8 mouse cellular contexts compared by ENCODE assay signal in genomic region chr3:28814361-28814760, GRCm38 (mm10). TPM values are rescaled to one million over a fixed set of nuclear protein-coding genes. Genes with fewer than 3 reads are reported as not detected.
A peak's percentile ranks its signal among the peaks of the same experiment; 100 is the strongest.
DNase-seq lines count a peak whose midpoint lies in the region; ATAC-seq lines count a peak whose summit lies in the region.

No protein-coding gene starts in this region.

- ATAC-seq in inflammation-experienced regulatory T-cells, adult 6 months = peak; percentile 86

- peak; percentile 8 for DNase-seq in adrenal gland, postnatal 10 days
- DNase-seq in adrenal gland, adult 18-20 months (ENCODE audit: low spot score in 2 of 2) = no peak
- DNase-seq in layer of hippocampus, adult 9-10 months (ENCODE audit: low spot score) = peak; percentile 43
- DNase-seq in layer of hippocampus, postnatal 36 days = no peak
- DNase-seq in brain, embryonic 18.5 days (ENCODE audit: low read depth, low spot score) = peak; percentile 69
- DNase-seq in retina, postnatal 7 days (ENCODE audit: low read depth, low spot score) = peak; percentile 60
- no peak for DNase-seq in urinary bladder, postnatal 10 days (ENCODE audit: low spot score)

RNA-seq across cellular contexts. Expression of gene Rpl22l1, which starts 9.1 kb away (rescaled TPM):
- 100 to 1,000 TPM; 228 to 260 TPM for total RNA-seq in adrenal gland, postnatal 10 days (2021)
- total RNA-seq in adrenal gland, adult 18-20 months (2021) = 100 to 1,000 TPM; 168 to 174 TPM
- total RNA-seq in layer of hippocampus, postnatal 36 days (2021) = 100 to 1,000 TPM; 190 to 201 TPM
- 100 to 1,000 TPM; 509 to 791 (median 702) TPM for polyA plus RNA-seq in inflammation-experienced regulatory T-cells, adult 6 months (2017; shearing (Covaris generic))

RNA-seq across cellular contexts. Expression of gene Eif5a2, which starts 33.3 kb away (rescaled TPM):
- total RNA-seq in adrenal gland, postnatal 10 days (2021) = 1 to 10 TPM; 2.8 to 3.5 TPM
- total RNA-seq in adrenal gland, adult 18-20 months (2021) = 1 to 10 TPM; 1.6 to 1.9 TPM
- 10 to 100 TPM; 29.0 to 33.4 TPM for total RNA-seq in layer of hippocampus, postnatal 36 days (2021)
- 1 to 10 TPM; 4.2 to 7.2 (median 5.6) TPM for polyA plus RNA-seq in inflammation-experienced regulatory T-cells, adult 6 months (2017; shearing (Covaris generic))

Comparison
In these comparisons a context has a peak if more than half of its experiments do, and no peak if none do; other contexts are left out.
1. DNase-seq: peak in adrenal gland, postnatal 10 days (single experiment), layer of hippocampus, adult 9-10 months (single experiment), brain, embryonic 18.5 days (single experiment) and retina, postnatal 7 days (single experiment); none in adrenal gland, adult 18-20 months (0 of 2), layer of hippocampus, postnatal 36 days (0 of 2) and urinary bladder, postnatal 10 days (single experiment).
2. RNA of gene Eif5a2, which starts 33.3 kb away (total RNA-seq): 29.0 to 33.4 TPM in layer of hippocampus, postnatal 36 days; 2.8 to 3.5 TPM in adrenal gland, postnatal 10 days and 1.6 to 1.9 TPM in adrenal gland, adult 18-20 months; every median in the first group is over 4 times any median in the second.